Mouse (Mus musculus) cerebellum, adult 2 months (tissue): ENCODE measurements around the gene Erbb4. TPM values are rescaled to one million over a fixed set of nuclear protein-coding genes. Genes with fewer than 3 reads are reported as not detected.
A peak's percentile ranks its signal among the peaks of the same experiment; 100 is the strongest.

ENCODE experiments used
- DNase-seq, 2 experiments: peaks; one replicate each; pipeline ENCODE4 v3.0.0; 2021
- H3K27ac ChIP-seq: fragments of 200-500 bp; 2 replicates; pipeline ENCODE4 v1.5.1; 2012; ENCODE audit warnings: low read length, control low read depth, inconsistent platforms; ENCODE audit not compliant: insufficient read depth
- H3K27me3 ChIP-seq: fragments of 200-500 bp; 2 replicates; pipeline ENCODE4 v1.6.1; 2012; ENCODE audit warnings: inconsistent platforms, mild to moderate bottlenecking, low read length, moderate library complexity; ENCODE audit not compliant: control insufficient read depth, insufficient read depth
- H3K4me1 ChIP-seq: fragments of 200-500 bp; 2 replicates; pipeline ENCODE4 v1.6.1; 2011; ENCODE audit warnings: low read length; ENCODE audit not compliant: control insufficient read depth, insufficient read depth
- H3K4me3 ChIP-seq: fragments of 200-500 bp; replicated peaks from 2 replicates; pipeline ENCODE3; 2011; ENCODE audit warnings: mild to moderate bottlenecking, low read depth, low read length, control low read depth; ENCODE audit not compliant: insufficient read depth
- CTCF ChIP-seq: fragments of 200-500 bp; IDR thresholded peaks from 2 replicates; pipeline ENCODE4 v1.5.1; 2011; ENCODE audit warnings: low read depth, mild to moderate bottlenecking, control low read depth, low read length, moderate library complexity, borderline replicate concordance; ENCODE audit not compliant: insufficient read depth
- POLR2A ChIP-seq: fragments of 200-500 bp; IDR thresholded peaks from 2 replicates; pipeline ENCODE4 v1.6.1; 2011; ENCODE audit warnings: low read length, control low read depth, borderline replicate concordance; ENCODE audit not compliant: insufficient read depth
- WGBS: fragments of 180-500 bp; shearing (Covaris S2); methylation state at CpG from one replicate; pipeline ENCODE4 v1.1.7; 2018; 5-methylcytosine and 5-hydroxymethylcytosine counted together
- polyA plus RNA-seq: library from polyadenylated mRNA; depleted of rRNA; stranded (reverse); fragments of >200 nt; gene quantifications from 2 replicates; pipeline ENCODE4 v1.2.3, GENCODE M21; 2012; rRNA removed

The Erbb4 gene
- polyA plus RNA-seq, result 7.0 and 7.6 TPM in 2 replicates

- no peaks in the 10 kb centered on the region for H3K4me1 ChIP-seq
- peak within 1 kb of the TSS; percentile 86 for H3K4me3 ChIP-seq
- TF ChIP-seq POLR2A (no peak), CTCF (no peak)
- no peaks in the 10 kb centered on the region for H3K27me3 ChIP-seq
- H3K27ac ChIP-seq, result peak within 1 kb of the TSS; percentile 65; the same call in 1 of the 2 replicates
- WGBS, result under 1% methylated on average over 63 of the region's 63 CpGs
- DNase-seq, result peak; percentile 45 to 55
Measured at GRCm38 (mm10) chr1:69107485-69108158, at the start of gene Erbb4. Gene Erbb4 (minus strand): TSS chr1:69108059.

- Histone ChIP-seq H3K4me3 (no peak overlapping the region), H3K4me1 (no peaks in the 10 kb centered on the region), H3K27me3 (no peaks in the 10 kb centered on the region), H3K27ac (no peak overlapping the region)
- TF ChIP-seq CTCF (no peak), POLR2A (no peak)
- 20% methylated on average over 2 of the region's 2 CpGs for WGBS
- DNase-seq, result no peak
Measured at GRCm38 (mm10) chr1:69157346-69157745, 49.5 kb upstream of the Erbb4 start.

- no peak for DNase-seq
- H3K27ac ChIP-seq, result no peak overlapping the region
- TF ChIP-seq POLR2A (no peak), CTCF (no peak)
Measured at GRCm38 (mm10) chr1:69141341-69141740, 33.5 kb upstream of the Erbb4 start.

GRCm38 (mm10) chr1:69139519-69139868 lies 31.6 kb upstream of the Erbb4 start:
- H3K4me3 ChIP-seq, result no peak overlapping the region
- no peak for DNase-seq
- no peak overlapping the region for H3K27ac ChIP-seq
- no peak for TF ChIP-seq POLR2A
- TF ChIP-seq CTCF, result no peak
- WGBS, result 55% methylated on average over 6 of the region's 6 CpGs
- H3K27me3 ChIP-seq, result no peaks in the 10 kb centered on the region
- H3K4me1 ChIP-seq, result no peaks in the 10 kb centered on the region

More at GRCm38 (mm10) chr1:69141341-69141740, 33.5 kb upstream of the Erbb4 start:
- Histone ChIP-seq H3K4me1 (no peaks in the 10 kb centered on the region), H3K4me3 (no peak overlapping the region), H3K27me3 (no peaks in the 10 kb centered on the region)

GRCm38 (mm10) chr1:69138856-69139518 lies 31.1 kb upstream of the Erbb4 start:
- DNase-seq, result peak; percentile 30 to 70
- WGBS, result 40% methylated on average over 4 of the region's 4 CpGs
- no peak overlapping the region for H3K27ac ChIP-seq
- no peaks in the 10 kb centered on the region for H3K4me1 ChIP-seq
- H3K27me3 ChIP-seq, result no peaks in the 10 kb centered on the region
- TF ChIP-seq CTCF, result peak; percentile 66
- TF ChIP-seq POLR2A, result no peak
- H3K4me3 ChIP-seq, result no peak overlapping the region

- no peak for DNase-seq
- TF ChIP-seq POLR2A (no peak), CTCF (no peak)
- WGBS, result 88% methylated on average over 1 of the region's 1 CpGs
- H3K27ac ChIP-seq, result no peak overlapping the region
- H3K27me3 ChIP-seq, result no peaks in the 10 kb centered on the region
- H3K4me1 ChIP-seq, result no peaks in the 10 kb centered on the region
- no peak overlapping the region for H3K4me3 ChIP-seq
Measured at GRCm38 (mm10) chr1:69124147-69124848, 16.4 kb upstream of the Erbb4 start.

GRCm38 (mm10) chr1:69118249-69118938 lies 10.5 kb upstream of the Erbb4 start:
- no peak overlapping the region for H3K4me3 ChIP-seq
- H3K27ac ChIP-seq, result no peak overlapping the region
- no peaks in the 10 kb centered on the region for H3K4me1 ChIP-seq
- DNase-seq, result no peak
- H3K27me3 ChIP-seq, result no peaks in the 10 kb centered on the region
- WGBS, result 89% methylated on average over 4 of the region's 4 CpGs
- TF ChIP-seq POLR2A (no peak), CTCF (peak; percentile 28; the same call in 1 of the 2 replicates)
